Mouse (Mus musculus) lung, postnatal 0 days (tissue): ENCODE results near the gene Dcx. TPM values are rescaled to one million over a fixed set of nuclear protein-coding genes. Genes with fewer than 3 reads are reported as not detected.

Experiments
- ATAC-seq: fragments of 200-750 bp; cut with Nextera tagmentation; 2 replicates; pipeline ENCODE4 v1.8.0; 2017; ENCODE audit warnings: moderate library complexity
- DNase-seq: peaks from one replicate; pipeline ENCODE4 v3.0.0-alpha.2; 2016; ENCODE audit warnings: low spot score
- H3K27ac ChIP-seq: fragments of 300-500 bp; sonication (generic); 2 replicates; pipeline ENCODE4 v1.5.1; 2014; ENCODE audit warnings: antibody characterized with exemption, mild to moderate bottlenecking, low read length, mixed read lengths
- H3K27me3 ChIP-seq: fragments of 300-500 bp; sonication (generic); replicated peaks from 2 replicates; pipeline ENCODE4 v1.6.1; 2014; ENCODE audit warnings: low read length, mixed read lengths; ENCODE audit not compliant: insufficient read depth
- H3K36me3 ChIP-seq: fragments of 300-500 bp; sonication (generic); 2 replicates; pipeline ENCODE4 v1.6.1; 2014; ENCODE audit warnings: low read length, mixed read lengths; ENCODE audit not compliant: insufficient read depth
- H3K4me1 ChIP-seq: fragments of 300-500 bp; sonication (generic); 2 replicates; pipeline ENCODE4 v1.6.1; 2014; ENCODE audit warnings: antibody characterized with exemption, low read depth, low read length, mixed read lengths; ENCODE audit not compliant: insufficient read depth
- H3K4me2 ChIP-seq: fragments of 300-500 bp; sonication (generic); replicated peaks from 2 replicates; pipeline ENCODE4 v1.6.1; 2014; ENCODE audit warnings: low read depth, mild to moderate bottlenecking, low read length, moderate library complexity, mixed read lengths
- H3K4me3 ChIP-seq: fragments of 300-500 bp; sonication (generic); 2 replicates; pipeline ENCODE4 v1.5.1; 2014; ENCODE audit warnings: low read depth, low read length
- H3K9ac ChIP-seq: fragments of 300-500 bp; sonication (generic); replicated peaks from 2 replicates; pipeline ENCODE4 v1.6.1; 2014; ENCODE audit warnings: low read depth, mild to moderate bottlenecking
- H3K9me3 ChIP-seq: fragments of 300-500 bp; sonication (generic); 2 replicates; pipeline ENCODE4 v1.6.1; 2016; ENCODE audit warnings: low read length, mixed read lengths
- CTCF ChIP-seq: IDR thresholded peaks from 2 replicates; pipeline ENCODE4 v1.5.1; 2016; ENCODE audit warnings: antibody characterized with exemption, mild to moderate bottlenecking
- EP300 ChIP-seq: IDR thresholded peaks from 2 replicates; pipeline ENCODE4 v1.6.1; 2016; ENCODE audit warnings: antibody characterized with exemption, mild to moderate bottlenecking, control low read depth
- WGBS: fragments of 180-500 bp; shearing (Covaris S2); extraction: QIAGEN DNeasy Blood & Tissue Kit; methylation state at CpG from one replicate; pipeline ENCODE4 v1.1.7; 2014; 5-methylcytosine and 5-hydroxymethylcytosine counted together
- polyA plus RNA-seq: library from polyadenylated mRNA; unstranded; fragments of >200 nt; fragmentation: Nextera tagmentation; extraction: Ambion mirVana; gene quantifications from 2 replicates; pipeline ENCODE4 v1.2.1, GENCODE M21; 2015

The Dcx gene
- polyA plus RNA-seq = 0.18 and 0.23 TPM in 2 replicates

GRCm38 (mm10) chrX:143932958-143933357, at the start of gene Dcx:
Gene Dcx (minus strand): TSS chrX:143933311.
- Histone ChIP-seq H3K36me3 (no peaks in the 10 kb centered on the region), H3K4me2 (no peak within 1 kb of the TSS), H3K27me3 (no peaks in the 10 kb centered on the region), H3K4me1 (no peaks in the 10 kb centered on the region), H3K27ac (no peak within 1 kb of the TSS), H3K9me3 (no peaks in the 10 kb centered on the region), H3K9ac (no peak within 1 kb of the TSS), H3K4me3 (no peak within 1 kb of the TSS)
- TF ChIP-seq CTCF (no peak), EP300 (no peak)
- DNase-seq (no peak), ATAC-seq (no peak)
- 35% methylated on average over 8 of the region's 8 CpGs for WGBS

GRCm38 (mm10) chrX:143966249-143966648, 33.1 kb upstream of the Dcx start:
- no peak for ATAC-seq
- 47% methylated on average over 6 of the region's 6 CpGs for WGBS
- peak; percentile 5 for DNase-seq

DNA sequence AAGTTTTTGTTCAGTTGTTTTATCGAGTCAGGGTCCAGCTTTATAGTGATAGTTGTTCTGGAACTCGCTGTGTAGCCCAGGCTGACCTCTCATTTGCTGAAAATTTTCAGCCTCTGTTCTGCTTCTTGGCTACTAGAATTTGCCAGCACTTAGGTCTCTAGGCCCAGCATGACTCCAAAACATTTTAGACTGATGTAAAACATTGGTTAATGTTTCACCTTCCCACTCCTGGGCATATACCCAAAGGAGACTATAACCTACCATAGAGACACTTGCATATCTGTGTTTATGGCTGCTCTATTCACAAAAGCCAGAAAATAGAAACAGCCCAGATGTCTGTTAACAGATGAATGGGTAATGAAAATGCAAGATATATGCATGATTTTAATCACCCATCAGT, 560 bp upstream of the Dcx start:
- Histone ChIP-seq H3K27ac (no peak overlapping the region), H3K4me1 (no peaks in the 10 kb centered on the region), H3K36me3 (no peaks in the 10 kb centered on the region), H3K4me2 (no peak overlapping the region), H3K9me3 (no peaks in the 10 kb centered on the region), H3K27me3 (no peaks in the 10 kb centered on the region), H3K9ac (no peak overlapping the region), H3K4me3 (no peak overlapping the region)
- no peak for TF ChIP-seq CTCF
- no peak for TF ChIP-seq EP300
- DNase-seq = no peak
- ATAC-seq = no peak
- 42% methylated on average over 2 of the region's 2 CpGs for WGBS

More at GRCm38 (mm10) chrX:143966249-143966648, 33.1 kb upstream of the Dcx start:
- H3K27me3 ChIP-seq = no peaks in the 10 kb centered on the region
- no peak overlapping the region for H3K9ac ChIP-seq
- no peaks in the 10 kb centered on the region for H3K36me3 ChIP-seq
- H3K4me2 ChIP-seq = no peak overlapping the region
- H3K9me3 ChIP-seq = no peaks in the 10 kb centered on the region
- H3K4me1 ChIP-seq = no peaks in the 10 kb centered on the region
- no peak for TF ChIP-seq EP300
- TF ChIP-seq CTCF = no peak
- H3K4me3 ChIP-seq = no peak overlapping the region
- no peak overlapping the region for H3K27ac ChIP-seq

GRCm38 (mm10) chrX:143932530-143932929, 581 bp downstream of the Dcx start:
- ATAC-seq (no peak), DNase-seq (no peak)
- Histone ChIP-seq H3K4me3 (no peak overlapping the region), H3K4me1 (no peaks in the 10 kb centered on the region), H3K27ac (no peak overlapping the region), H3K4me2 (no peak overlapping the region), H3K9ac (no peak overlapping the region), H3K27me3 (no peaks in the 10 kb centered on the region), H3K9me3 (no peaks in the 10 kb centered on the region), H3K36me3 (no peaks in the 10 kb centered on the region)
- 40% methylated on average over 1 of the region's 1 CpGs for WGBS
- TF ChIP-seq CTCF (no peak), EP300 (no peak)

- Histone ChIP-seq H3K4me3 (no peak overlapping the region), H3K4me2 (no peak overlapping the region), H3K27ac (no peak overlapping the region), H3K4me1 (no peaks in the 10 kb centered on the region), H3K36me3 (no peaks in the 10 kb centered on the region), H3K9me3 (no peaks in the 10 kb centered on the region), H3K27me3 (no peaks in the 10 kb centered on the region), H3K9ac (no peak overlapping the region)
- TF ChIP-seq EP300 = no peak
- no peak for TF ChIP-seq CTCF
- WGBS = 49% methylated on average over 6 of the region's 6 CpGs
- no peak for ATAC-seq
- DNase-seq = no peak
Observed at GRCm38 (mm10) chrX:143931400-143932185, 1.5 kb downstream of the Dcx start.

DNA sequence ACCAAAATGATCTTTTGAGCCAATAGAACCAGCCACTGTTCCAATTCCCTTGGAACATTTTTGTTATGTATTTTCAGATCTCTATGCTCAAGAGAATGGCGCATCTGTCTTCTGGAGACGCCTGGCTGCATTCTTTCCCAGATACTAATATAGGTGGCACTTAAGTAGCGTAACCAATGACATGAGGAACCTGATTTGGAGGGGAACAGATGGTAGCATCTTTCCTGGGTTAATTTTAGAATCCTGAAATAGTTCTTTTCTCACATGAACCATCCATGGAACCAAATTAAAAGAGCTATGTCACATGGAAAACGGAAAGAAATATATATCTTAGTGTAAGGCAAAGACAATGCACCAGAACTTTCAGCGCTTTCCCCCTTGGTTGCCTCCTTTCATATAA, 11.0 kb downstream of the Dcx start:
- Histone ChIP-seq H3K9ac (no peak overlapping the region), H3K9me3 (no peaks in the 10 kb centered on the region), H3K4me2 (no peak overlapping the region), H3K4me3 (no peak overlapping the region), H3K4me1 (no peaks in the 10 kb centered on the region), H3K27ac (no peak overlapping the region), H3K36me3 (no peaks in the 10 kb centered on the region), H3K27me3 (no peaks in the 10 kb centered on the region)
- DNase-seq (no peak), ATAC-seq (no peak)
- TF ChIP-seq CTCF (no peak), EP300 (no peak)
- WGBS = 83% methylated on average over 5 of the region's 5 CpGs
